Comparison of ENCODE assay signal across 20 mouse cellular contexts in the genomic region with DNA sequence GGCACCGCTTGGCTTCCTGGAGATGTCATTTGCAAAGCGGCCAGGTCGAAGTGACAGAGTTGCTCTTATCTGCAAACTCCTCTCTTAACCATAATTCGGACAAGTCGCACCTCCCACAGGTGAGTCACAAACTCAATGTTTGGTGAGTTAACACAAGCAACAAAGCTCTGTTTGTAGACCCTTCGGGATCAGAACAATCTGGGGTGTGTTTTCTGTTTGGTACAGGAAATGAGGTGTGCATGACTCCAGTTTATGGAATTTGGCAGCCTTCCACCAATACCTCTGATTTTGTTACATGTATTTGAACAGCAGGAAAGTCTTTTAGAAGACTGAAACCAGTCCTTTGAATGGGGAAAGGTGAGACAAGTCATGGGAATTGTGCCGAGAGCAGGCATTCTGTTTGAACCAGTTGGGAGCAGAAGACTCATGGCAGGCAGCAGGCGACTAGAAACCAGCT. TPM values are rescaled to one million over a fixed set of nuclear protein-coding genes. Genes with fewer than 3 reads are reported as not detected.
DNase-seq lines count a peak whose midpoint lies in the region; ATAC-seq and TF ChIP-seq lines count a peak whose summit lies in the region.
"Had no signal": no experiment of that assay in that cellular context is flagged by ENCODE, and none has a peak within 500 bp of the region (broad histone marks: within the 10 kb centered on the region; RNA-seq: fewer than 3 reads in every experiment).

No protein-coding gene starts in this region.

- no peak overlapping the region for H3K4me3 ChIP-seq in lung, embryonic 16.5 days (ENCODE audit: low read length)
- H3K4me3 ChIP-seq in lung, adult 2 months (replicated peaks; ENCODE audit: extremely low read depth, low read depth, low read length): no peak overlapping the region
- no peak overlapping the region for H3K4me3 ChIP-seq in stomach, embryonic 16.5 days (replicated peaks; ENCODE audit: low read length)

- no peak overlapping the region for H3K9ac ChIP-seq in lung, embryonic 16.5 days (ENCODE audit: low read length)
- H3K9ac ChIP-seq in stomach, embryonic 16.5 days (ENCODE audit: low read length): 0 out of 2 replicates have a peak overlapping the region, but pooled peaks have one; percentile 24

- H3K4me2 ChIP-seq in lung, embryonic 16.5 days (ENCODE audit: low read depth, low read length): no peak overlapping the region
- peak overlapping the region; percentile 19; the same call in 1 of the 2 replicates for H3K4me2 ChIP-seq in stomach, embryonic 16.5 days (ENCODE audit: low read depth, low read length)

- no peak for TF ChIP-seq CTCF in lung, adult 2 months (IDR thresholded peaks at IDR 0.05; ENCODE audit: insufficient read depth, low read length)

- DNase-seq in heart, adult 11 months: peak; percentile 69
- DNase-seq in heart, postnatal 25 days (ENCODE audit: low spot score): no peak
- no peak for DNase-seq in lung, adult 2 months
- DNase-seq in large intestine, adult 2 months (ENCODE audit: low read depth, low spot score): peak; percentile 86
- DNase-seq in MN1 (ENCODE audit: low spot score): no peak
- no peak for DNase-seq in left cerebral cortex, postnatal 4 days
- DNase-seq: adrenal gland, adult 8-10 months; cerebellum, adult 9-10 months; embryo, embryonic 11 days had no signal

- TF ChIP-seq POLR2A in lung, adult 2 months (IDR thresholded peaks at IDR 0.05; ENCODE audit: borderline replicate concordance, extremely low read depth, low read depth, low read length): no peak

- no peaks in the 10 kb centered on the region for H3K27me3 ChIP-seq in lung, embryonic 16.5 days (ENCODE audit: control insufficient read depth, insufficient read depth, low read depth, low read length)
- H3K27me3 ChIP-seq in stomach, embryonic 16.5 days (ENCODE audit: control insufficient read depth, insufficient read depth, low read length): no peaks in the 10 kb centered on the region

- peak overlapping the region; percentile 48 for H3K27ac ChIP-seq in lung, embryonic 16.5 days (ENCODE audit: low read length)
- H3K27ac ChIP-seq in stomach, embryonic 16.5 days (ENCODE audit: low read length): peak overlapping the region; percentile 97
- H3K27ac ChIP-seq: hindbrain, postnatal 0 days; kidney, postnatal 0 days had no signal

- peak; percentile 34; the same call in 1 of the 2 replicates for ATAC-seq in lung, embryonic 16.5 days (ENCODE audit: low read depth)
- ATAC-seq in stomach, embryonic 16.5 days (ENCODE audit: insufficient read depth, low FRiP score): peak; percentile 91
- ATAC-seq: hindbrain, postnatal 0 days; midbrain, embryonic 16.5 days had no signal

- no peaks in the 10 kb centered on the region for H3K36me3 ChIP-seq in lung, embryonic 16.5 days (ENCODE audit: control insufficient read depth, insufficient read depth, low read length)
- no peaks in the 10 kb centered on the region for H3K36me3 ChIP-seq in stomach, embryonic 16.5 days (ENCODE audit: control insufficient read depth, insufficient read depth, low read length)

- intact Hi-C loops in heart, postnatal 25 days (cut with DNase I): no loop called here
- intact Hi-C loops in left cerebral cortex, postnatal 4 days (cut with DNase I): no loop called here

- 56% methylated on average over 8 of the region's 8 CpGs for WGBS in lung, embryonic 16.5 days
- WGBS in lung, adult 2 months: 69% methylated on average over 8 of the region's 8 CpGs
- WGBS in large intestine, adult 2 months: 29% methylated on average over 8 of the region's 8 CpGs
- 67% methylated on average over 8 of the region's 8 CpGs for WGBS in stomach, embryonic 16.5 days

- no peaks in the 10 kb centered on the region for H3K9me3 ChIP-seq in lung, embryonic 16.5 days (ENCODE audit: control insufficient read depth, low read length)
- no peaks in the 10 kb centered on the region for H3K9me3 ChIP-seq in stomach, embryonic 16.5 days (replicated peaks; ENCODE audit: control insufficient read depth, low read length)

- no peaks in the 10 kb centered on the region for H3K4me1 ChIP-seq in lung, embryonic 16.5 days (replicated peaks; ENCODE audit: control insufficient read depth, insufficient read depth, low read length)
- no peaks in the 10 kb centered on the region for H3K4me1 ChIP-seq in lung, adult 2 months (ENCODE audit: control insufficient read depth, insufficient read depth, low read length)
- no peaks in the 10 kb centered on the region for H3K4me1 ChIP-seq in stomach, embryonic 16.5 days (ENCODE audit: control insufficient read depth, insufficient read depth, low read length)

RNA-seq across cellular contexts. Expression of a gene that starts 58.9 kb away (rescaled TPM):
- not detected for total RNA-seq in heart, postnatal 25 days (2021)
- polyA plus RNA-seq in lung, embryonic 16.5 days (2015; fragmentation: Nextera tagmentation; extraction: Ambion mirVana): not detected in 2 replicates
- not detected in 2 replicates for polyA plus RNA-seq in lung, adult 2 months (2012; rRNA removed)
- not detected in 2 replicates for polyA plus RNA-seq in large intestine, adult 2 months (2012; rRNA removed)
- polyA plus RNA-seq in stomach, embryonic 16.5 days (2015; fragmentation: Nextera tagmentation; extraction: Ambion mirVana): not detected in 2 replicates
- not detected for total RNA-seq in left cerebral cortex, postnatal 4 days (2021)
- total RNA-seq: adrenal gland, adult 8-10 months; granulocyte monocyte progenitor cell, adult 5-6 weeks; hindbrain, postnatal 0 days; layer of hippocampus, postnatal 10 days; left cerebral cortex, postnatal 36 days; megakaryocyte, adult 5-6 weeks had no signal
- polyA plus RNA-seq: heart, postnatal 0 days; hindbrain, postnatal 0 days; kidney, postnatal 0 days; midbrain, embryonic 16.5 days; neural tube, embryonic 11.5 days had no signal

Comparison
In these comparisons a context has a peak if more than half of its experiments do, and no peak if none do; other contexts are left out.
1. DNase-seq: peak in heart, adult 11 months (single experiment) and large intestine, adult 2 months (single experiment); none in heart, postnatal 25 days (single experiment), lung, adult 2 months (single experiment), MN1 (single experiment) and left cerebral cortex, postnatal 4 days (single experiment).